Mouse (Mus musculus) cerebellum, postnatal 4 days (tissue): Measurements from ENCODE around the gene Sag.
"Not testable (repeated sequence)": the region's sequence is repeated elsewhere in the genome, so short reads cannot be mapped to it uniquely, and the experiment has no call there.

Experiments used
- DNase-seq, 2 experiments: peaks; one replicate each; pipeline ENCODE4 v3.0.0; 2022; ENCODE audit warnings: low spot score in 2 of 2, mixed read lengths in 1 of 2

The Sag gene

GRCm38 (mm10) chr1:87824420-87824995, 21.0 kb downstream of the Sag start:
- DNase-seq = no peak

DNA sequence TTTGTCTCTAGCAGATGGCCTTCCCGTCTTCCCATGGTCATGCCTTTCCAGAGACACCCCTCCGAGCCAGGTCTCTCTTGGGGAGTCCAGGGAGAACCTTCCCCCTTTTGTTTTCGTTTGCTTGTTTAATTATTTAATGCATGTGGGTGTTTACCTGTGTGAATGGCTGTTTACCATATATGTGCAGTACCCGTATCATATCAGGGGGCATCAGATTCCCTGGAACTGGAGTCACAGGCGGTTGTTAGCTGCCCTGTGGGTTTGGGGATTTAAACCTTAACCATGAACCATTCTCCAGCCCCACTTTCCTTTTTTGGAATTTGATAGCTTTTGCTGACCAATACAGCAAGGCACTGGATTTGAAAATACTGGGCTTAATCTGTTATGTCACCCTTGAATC, 21.8 kb downstream of the Sag start:
- no peak for DNase-seq

GRCm38 (mm10) chr1:87825991-87826390, 22.5 kb downstream of the Sag start:
- DNase-seq = no peak

DNA sequence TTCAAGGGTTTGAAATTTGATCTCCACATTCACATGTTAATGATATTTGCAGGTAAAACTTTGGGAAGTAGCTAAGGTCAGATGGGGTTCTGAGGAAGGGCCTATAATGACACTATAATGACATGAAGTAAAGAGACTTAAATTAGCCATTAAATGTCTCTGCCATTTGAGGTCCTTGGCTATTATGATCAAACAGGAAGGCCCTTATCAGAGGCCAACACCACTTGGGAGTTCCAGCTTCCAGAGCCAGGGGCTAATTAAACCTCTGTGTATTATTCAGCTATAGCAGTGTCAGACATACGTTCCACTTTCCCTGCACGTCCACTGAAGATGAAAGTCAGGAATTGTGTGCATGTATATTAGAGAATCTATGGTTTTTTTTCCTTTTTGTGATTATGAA, 23.0 kb downstream of the Sag start:
- DNase-seq = no peak

DNA sequence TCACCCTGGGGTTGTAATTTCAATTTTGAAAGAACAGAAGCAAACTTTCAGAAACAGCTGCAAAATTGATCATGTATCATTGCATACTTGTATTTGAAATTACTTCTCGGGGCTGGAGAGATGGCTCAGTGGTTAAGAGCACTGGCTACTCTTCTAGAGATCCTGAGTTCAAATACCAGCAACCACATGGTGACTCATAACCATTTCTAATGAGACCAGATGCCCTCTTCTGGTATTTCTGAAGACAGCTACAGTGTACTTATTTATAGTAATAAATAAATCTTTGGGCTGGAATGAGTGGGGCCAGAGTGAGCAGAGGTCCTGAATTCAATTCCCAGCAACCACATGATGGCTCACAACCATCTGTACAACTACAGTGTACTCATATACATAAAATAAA, 24.0 kb downstream of the Sag start:
- not testable (repeated sequence) for DNase-seq

DNA sequence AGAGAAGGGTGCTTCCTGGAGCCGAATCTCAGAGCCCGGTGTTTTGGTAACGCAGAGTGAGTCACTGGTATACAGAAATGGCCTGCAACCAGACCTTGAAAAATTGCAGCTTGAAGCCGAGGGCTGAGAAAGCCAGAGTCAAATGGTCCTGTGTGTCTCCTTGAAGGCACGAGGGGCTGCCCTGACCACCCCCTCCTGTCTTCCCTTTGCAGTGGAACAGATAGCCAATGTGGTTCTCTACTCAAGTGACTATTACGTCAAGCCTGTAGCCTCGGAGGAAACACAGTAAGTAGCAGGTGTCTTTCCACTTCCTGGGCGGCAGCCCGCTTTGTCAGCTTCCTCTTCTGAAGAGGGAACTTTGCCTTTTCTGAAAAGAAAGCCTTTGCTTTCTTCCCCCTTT, 24.7 kb downstream of the Sag start:
- no peak for DNase-seq

- DNase-seq = no peak
These were observed 25.6 kb downstream of the Sag start for GRCm38 (mm10) chr1:87828926-87829580.

- no peak for DNase-seq
These were observed 26.2 kb downstream of the Sag start for GRCm38 (mm10) chr1:87829621-87830211.

DNA sequence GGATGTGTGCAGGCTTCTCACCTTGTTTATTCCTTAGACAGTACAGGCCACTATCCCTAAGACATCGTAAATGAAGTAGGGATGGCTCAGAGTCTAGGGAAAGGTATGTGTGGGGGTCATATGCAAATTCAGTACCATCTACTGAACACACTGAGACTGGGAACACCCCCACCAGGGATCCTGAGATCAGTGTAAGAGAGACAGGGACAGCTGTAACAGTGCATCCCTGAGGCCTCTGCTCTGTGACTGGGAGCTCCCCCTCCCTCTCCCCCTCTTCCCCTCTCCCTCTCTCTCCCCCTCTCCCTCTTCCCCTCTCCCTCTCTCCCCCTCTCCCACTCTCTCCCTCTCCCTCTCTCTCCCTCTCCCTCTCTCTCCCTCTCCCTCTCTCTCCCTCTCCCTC, 33.0 kb downstream of the Sag start:
- no peak for DNase-seq

- no peak for DNase-seq
These were observed 33.5 kb downstream of the Sag start for GRCm38 (mm10) chr1:87837018-87837417.

DNA sequence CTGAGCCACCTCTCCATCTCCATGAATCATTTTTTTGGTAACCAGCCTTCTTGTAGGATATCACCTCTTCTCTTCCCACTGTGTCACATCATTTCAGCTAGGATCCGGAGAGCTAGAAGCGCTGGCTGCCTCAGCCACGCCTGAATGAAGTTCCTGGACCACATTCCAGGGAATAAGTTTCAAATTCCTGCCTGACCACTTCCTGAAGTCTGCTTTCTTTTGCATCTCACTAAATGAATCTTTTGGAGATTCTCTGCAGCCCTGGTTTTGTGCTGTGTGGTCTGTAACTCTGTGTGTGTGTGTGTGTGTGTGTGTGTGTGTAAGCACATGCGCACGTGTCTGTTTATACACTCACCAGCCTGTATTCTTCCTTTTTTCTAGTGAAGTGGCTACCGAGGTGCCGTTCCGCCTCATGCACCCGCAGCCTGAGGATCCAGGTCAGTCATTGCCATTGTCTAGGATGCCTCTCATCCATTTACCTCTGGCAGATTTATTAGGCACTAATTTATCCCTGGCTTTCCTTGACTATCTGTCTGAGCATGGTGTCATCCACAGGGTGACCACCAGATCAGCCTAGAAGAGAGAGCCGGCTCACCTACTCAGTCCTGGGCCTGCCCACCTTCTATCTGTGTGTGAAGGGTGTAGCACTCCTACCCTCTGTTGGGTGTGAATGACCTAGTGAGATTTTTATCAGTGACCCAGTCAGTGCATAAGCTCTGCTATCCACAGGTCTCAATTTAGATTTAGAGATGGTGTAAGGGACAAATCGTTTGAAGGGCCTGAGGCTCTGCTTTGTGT, 37.1 kb downstream of the Sag start:
- DNase-seq = no peak

DNA sequence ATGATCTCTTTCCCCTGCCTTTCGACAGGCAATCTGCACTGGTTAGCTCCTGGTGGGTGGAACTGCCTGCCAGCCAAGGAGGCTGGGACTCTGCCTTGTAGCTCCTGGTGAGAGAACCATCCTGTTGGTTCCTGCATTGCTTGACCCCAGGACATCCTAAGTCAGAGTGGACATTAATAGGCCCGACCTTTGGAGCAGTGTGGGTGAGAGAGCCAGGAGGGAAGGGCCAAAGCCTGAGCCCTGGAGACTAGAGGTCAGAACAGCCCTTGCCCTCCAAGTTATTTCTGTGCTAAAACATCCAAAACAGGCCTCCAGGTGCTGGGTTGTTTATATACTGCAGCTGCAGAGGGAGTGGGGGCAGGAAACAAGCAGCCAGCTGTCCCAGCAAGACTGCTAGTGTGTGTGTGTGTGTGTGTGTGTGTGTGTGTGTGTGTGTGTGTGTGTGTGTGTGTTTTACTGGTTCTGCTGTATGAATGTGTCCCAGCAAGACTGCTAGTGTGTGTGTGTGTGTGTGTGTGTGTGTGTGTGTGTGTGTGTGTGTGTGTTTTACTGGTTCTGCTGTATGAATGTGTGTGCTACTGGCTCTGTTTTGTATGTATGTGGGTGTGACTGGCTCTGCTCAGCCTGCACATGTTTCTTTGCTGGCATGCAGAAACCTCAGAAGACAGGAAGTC, 43.5 kb downstream of the Sag start:
- DNase-seq = no peak

DNA sequence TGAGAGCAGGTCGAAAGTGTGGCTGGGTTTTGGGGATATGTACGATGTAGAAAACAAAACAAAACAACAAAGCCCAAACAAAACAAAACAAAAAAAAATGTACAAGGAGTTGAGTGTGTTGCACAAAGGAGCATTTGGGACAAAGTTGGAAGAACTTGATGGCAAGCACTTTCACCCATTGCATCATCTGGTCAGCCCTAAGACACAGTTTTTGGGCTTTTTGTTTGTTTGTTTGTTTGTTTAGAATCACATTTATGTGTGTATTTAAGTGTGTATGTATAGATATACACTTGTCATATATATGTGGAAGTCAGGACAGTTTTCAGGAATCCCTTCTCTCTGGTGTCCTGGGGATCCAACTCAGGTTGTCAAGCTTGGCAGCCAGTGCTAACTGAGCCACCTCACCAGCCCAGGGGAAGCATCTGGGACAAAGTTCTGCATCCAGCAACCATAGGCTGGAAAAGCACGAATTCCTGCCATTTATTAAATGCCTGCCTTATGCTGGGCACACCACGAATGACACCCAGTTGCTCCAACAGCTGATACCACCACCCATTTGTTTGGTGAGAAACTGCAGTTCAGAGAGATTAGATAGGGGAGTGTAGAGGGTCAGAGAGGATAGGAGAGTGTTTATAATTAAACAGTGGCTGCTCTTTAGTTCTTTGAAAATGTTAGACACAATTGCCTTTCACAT, 44.1 kb downstream of the Sag start:
- DNase-seq = no peak

DNA sequence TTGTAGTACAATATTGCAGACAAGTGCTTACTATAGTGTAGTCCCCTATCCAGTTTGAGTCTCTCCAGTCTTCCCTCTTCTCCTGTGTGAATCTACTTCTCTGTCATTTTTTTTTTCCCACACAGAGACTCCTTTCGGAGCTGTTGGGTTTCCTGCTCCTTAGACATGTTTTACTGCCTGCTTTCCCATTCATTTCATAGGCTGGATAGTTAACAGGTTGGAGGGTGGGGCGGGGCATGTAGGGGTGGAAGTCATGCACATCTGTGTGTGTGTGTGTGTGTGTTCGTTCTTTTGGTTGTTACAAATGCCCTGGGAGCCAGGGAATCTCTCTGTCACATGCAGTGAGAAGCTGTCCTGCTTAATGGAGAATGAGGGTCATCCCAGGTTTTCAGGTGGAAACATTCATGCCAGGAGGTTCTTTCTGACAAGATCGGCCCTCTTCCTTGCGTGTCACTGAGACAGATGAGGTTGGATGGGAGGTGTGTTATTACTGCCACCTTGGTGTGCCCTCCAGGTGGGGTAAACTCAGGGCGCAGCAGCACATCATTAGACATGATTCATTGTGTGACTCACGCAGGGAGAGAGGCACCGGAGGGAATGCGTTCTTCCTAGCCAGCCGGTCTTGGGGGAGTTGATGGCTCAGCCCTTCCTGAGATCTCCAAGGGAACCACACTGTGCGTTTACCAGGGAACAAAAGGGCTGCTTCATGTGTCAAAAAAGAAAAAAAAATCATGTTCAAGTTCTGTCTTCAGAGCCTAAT, 44.9 kb downstream of the Sag start:
- DNase-seq = no peak

GRCm38 (mm10) chr1:87849278-87849677, 45.8 kb downstream of the Sag start:
- DNase-seq = no peak

DNA sequence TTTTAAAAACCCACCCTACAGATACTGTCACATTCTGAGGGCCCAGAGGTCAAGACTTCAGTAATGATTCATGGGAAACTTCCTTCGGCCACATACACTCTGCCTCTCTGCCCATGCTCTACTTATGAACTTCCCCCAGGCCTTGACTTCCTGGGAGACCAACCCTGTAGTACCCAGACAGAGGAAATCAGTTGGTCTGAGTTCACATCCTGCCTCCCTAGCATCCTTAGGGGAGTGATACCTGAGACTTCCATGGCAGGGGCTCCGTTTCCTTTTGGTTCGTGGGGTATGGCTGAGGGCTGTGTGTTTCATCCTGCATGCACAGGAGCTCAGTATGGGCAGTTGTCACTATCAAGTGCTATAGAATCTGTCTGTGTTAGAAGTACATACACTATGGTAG, 47.9 kb downstream of the Sag start:
- DNase-seq = no peak

DNA sequence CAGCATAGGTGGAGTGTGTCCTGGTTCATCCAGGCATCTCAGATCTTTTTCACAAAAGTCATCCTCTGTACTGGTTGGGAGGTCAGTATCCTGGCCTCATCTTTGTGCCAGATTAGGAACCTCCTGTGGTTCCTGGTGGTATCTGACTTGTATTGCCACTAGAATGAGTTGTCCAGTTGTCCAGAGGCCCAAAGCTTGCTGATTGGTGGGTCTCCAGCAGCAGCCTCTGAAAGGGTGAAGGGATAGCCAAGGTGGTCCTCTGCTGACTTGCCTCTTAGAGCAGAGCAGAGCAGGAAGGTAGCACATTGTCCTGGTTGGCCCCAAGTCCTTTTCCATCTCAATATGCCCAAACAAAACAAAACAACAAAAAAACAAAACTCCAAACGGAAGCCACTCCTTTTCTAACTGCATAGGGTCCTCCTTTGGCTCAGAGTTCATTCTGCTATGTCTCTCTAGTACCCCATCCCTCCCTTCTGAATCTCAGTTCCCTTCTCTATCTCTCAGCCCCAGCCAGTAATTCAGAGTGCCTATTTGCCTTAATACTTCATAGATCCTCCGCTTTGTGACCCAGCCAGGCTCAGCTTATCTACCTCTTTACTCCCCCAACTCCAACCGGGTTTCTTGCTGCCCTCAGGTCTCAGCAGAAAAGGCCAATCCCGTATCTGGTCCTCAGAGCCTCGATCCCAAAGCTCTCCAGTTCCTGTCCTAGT, 48.8 kb downstream of the Sag start:
- no peak for DNase-seq

GRCm38 (mm10) chr1:87852892-87853600, 49.6 kb downstream of the Sag start, which contains the start of gene Dgkd:
Dgkd (plus strand) TSS chr1:87853287.
- DNase-seq = peak; percentile 56 to 80

DNA sequence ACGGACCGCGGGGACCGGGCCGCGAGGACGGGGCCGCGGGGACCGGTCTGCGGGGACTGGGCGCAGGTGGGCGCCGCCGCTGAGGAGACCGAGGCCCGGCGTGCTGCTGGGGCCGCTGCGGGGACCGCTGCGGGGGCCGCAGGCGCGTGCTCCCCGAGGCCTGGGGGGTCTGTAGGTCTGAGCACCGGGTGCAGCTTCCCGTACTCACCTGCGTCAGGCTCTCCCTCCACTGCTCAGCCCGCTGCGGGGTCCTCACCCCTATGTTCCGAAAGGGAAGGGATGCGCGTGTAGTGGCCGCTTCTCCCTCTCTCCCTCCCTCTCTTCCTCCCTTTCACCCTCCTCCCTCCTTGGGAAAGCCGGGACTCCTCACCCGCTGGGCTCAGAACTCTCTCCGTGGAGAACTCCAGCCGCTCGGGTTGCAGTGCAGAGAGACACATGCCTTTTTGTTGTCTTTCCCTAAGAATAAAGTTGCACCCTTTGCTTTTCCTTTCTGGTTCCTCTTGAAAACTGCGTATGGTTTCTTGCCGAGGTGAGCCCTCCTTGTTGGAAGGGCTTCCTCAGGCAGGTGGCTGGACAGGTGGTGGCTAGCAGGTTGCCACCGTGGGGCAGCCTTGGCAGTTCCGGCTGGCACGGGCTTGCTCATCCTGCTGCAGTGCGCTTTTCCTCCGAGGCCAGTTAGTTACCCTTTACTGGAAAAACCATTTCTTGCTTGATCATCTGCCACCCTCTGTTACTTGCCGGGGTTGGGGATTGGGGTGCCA, 50.3 kb downstream of the Sag start:
- peak in 1 of 2 experiments; percentile 56 for DNase-seq
